21 mouse cellular contexts compared by ENCODE assay signal in the genomic region with DNA sequence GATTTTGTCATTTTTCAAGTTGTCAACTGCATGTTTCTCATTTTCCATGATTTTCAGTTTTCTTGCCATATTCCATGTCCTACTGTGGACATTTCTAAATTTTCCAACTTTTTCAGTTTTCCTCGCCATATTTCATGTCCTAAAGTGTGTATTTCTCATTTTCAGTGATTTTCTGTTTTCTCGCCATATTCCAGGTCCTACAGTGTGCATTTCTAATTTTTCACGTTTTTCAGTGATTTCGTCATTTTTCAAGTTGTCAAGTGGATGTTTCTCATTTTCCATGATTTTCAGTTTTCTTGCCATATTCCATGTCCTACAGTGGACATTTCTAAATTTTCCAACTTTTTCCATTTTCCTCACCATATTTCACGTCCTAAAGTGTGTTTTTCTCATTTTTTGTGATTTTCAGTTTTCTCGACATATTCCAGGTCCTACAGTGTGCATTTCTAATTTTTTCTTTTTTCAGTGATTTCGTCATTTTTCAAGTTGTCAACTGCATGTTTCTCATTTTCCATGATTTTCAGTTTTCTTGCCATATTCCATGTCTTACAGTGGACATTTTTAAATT. TPM values are rescaled to one million over a fixed set of nuclear protein-coding genes. Genes with fewer than 3 reads are reported as not detected.
"Had no signal": no experiment of that assay in that cellular context is flagged by ENCODE, and none has a peak within 500 bp of the region (broad histone marks: within the 10 kb centered on the region; RNA-seq: fewer than 3 reads in every experiment).

No protein-coding gene starts in this region.

RNA-seq across cellular contexts. Expression of a gene that starts 0.8 kb away (rescaled TPM):
- total RNA-seq: layer of hippocampus, postnatal 36 days; left cerebral cortex, postnatal 36 days; liver, adult 2 months had no signal
- polyA plus RNA-seq: limb, embryonic 11.5 days; limb, embryonic 14.5 days; liver, adult 2 months; liver, embryonic 14.5 days; liver, postnatal 0 days; lung, embryonic 14.5 days; midbrain, embryonic 10.5 days; midbrain, embryonic 16.5 days; neural tube, embryonic 11.5 days; neural tube, embryonic 14.5 days; stomach, embryonic 14.5 days; stomach, postnatal 0 days; thymus, adult 2 months had no signal

RNA-seq across cellular contexts. Expression of a gene that starts 3.3 kb away (rescaled TPM):
- total RNA-seq: layer of hippocampus, adult 8-10 months; layer of hippocampus, postnatal 10 days; layer of hippocampus, postnatal 36 days; left cerebral cortex, adult 2 months; left cerebral cortex, postnatal 10 days; left cerebral cortex, postnatal 36 days; liver, adult 2 months had no signal
- polyA plus RNA-seq: kidney, embryonic 15.5 days; limb, embryonic 11.5 days; limb, embryonic 14.5 days; liver, adult 2 months; liver, embryonic 14.5 days; liver, postnatal 0 days; lung, embryonic 14.5 days; midbrain, embryonic 10.5 days; midbrain, embryonic 13.5 days; midbrain, embryonic 16.5 days; neural tube, embryonic 11.5 days; neural tube, embryonic 14.5 days; stomach, embryonic 14.5 days; stomach, postnatal 0 days; thymus, adult 2 months had no signal

RNA-seq across cellular contexts. Expression of a gene that starts 5.1 kb away (rescaled TPM):
- total RNA-seq: left cerebral cortex, adult 2 months; left cerebral cortex, postnatal 10 days had no signal
- polyA plus RNA-seq: kidney, embryonic 15.5 days; limb, embryonic 11.5 days; limb, embryonic 14.5 days; liver, adult 2 months; liver, embryonic 14.5 days; liver, postnatal 0 days; lung, embryonic 14.5 days; midbrain, embryonic 10.5 days; midbrain, embryonic 16.5 days; neural tube, embryonic 11.5 days; stomach, postnatal 0 days; thymus, adult 2 months had no signal

RNA-seq across cellular contexts. Expression of a gene that starts 9.0 kb away (rescaled TPM):
- total RNA-seq: layer of hippocampus, adult 8-10 months; layer of hippocampus, postnatal 10 days; layer of hippocampus, postnatal 36 days; left cerebral cortex, adult 2 months; left cerebral cortex, postnatal 10 days; left cerebral cortex, postnatal 36 days; liver, adult 2 months had no signal
- polyA plus RNA-seq: kidney, embryonic 15.5 days; limb, embryonic 11.5 days; limb, embryonic 14.5 days; liver, adult 2 months; liver, embryonic 14.5 days; liver, postnatal 0 days; lung, embryonic 14.5 days; midbrain, embryonic 10.5 days; midbrain, embryonic 16.5 days; neural tube, embryonic 11.5 days; neural tube, embryonic 14.5 days; stomach, embryonic 14.5 days; stomach, postnatal 0 days; thymus, adult 2 months had no signal

RNA-seq across cellular contexts. Expression of a gene that starts 11.2 kb away (rescaled TPM):
- polyA plus RNA-seq: limb, embryonic 11.5 days; liver, adult 2 months; liver, embryonic 14.5 days; midbrain, embryonic 10.5 days; midbrain, embryonic 16.5 days; neural tube, embryonic 14.5 days had no signal
